ENCODE assay signal across 26 mouse cellular contexts in genomic region chr15:100881385-100881784, GRCm38 (mm10). TPM values are rescaled to one million over a fixed set of nuclear protein-coding genes. Genes with fewer than 3 reads are reported as not detected.
A peak's percentile ranks its signal among the peaks of the same experiment; 100 is the strongest.
DNase-seq lines count a peak whose midpoint lies in the region; ATAC-seq lines count a peak whose summit lies in the region.
"Had no signal": no experiment of that assay in that cellular context is flagged by ENCODE, and none has a peak within 500 bp of the region (broad histone marks: within the 10 kb centered on the region; RNA-seq: fewer than 3 reads in every experiment).

No protein-coding gene starts in this region.

- no peaks in the 10 kb centered on the region for H3K9me3 ChIP-seq in heart, embryonic 11.5 days (replicated peaks; ENCODE audit: control insufficient read depth, low read length)
- H3K9me3 ChIP-seq: embryonic facial prominence, embryonic 13.5 days; embryonic facial prominence, embryonic 15.5 days; forebrain, embryonic 12.5 days had no signal

- H3K27me3 ChIP-seq in heart, embryonic 11.5 days (ENCODE audit: control insufficient read depth, insufficient read depth, low read length), result peaks cover 9% of the 10 kb centered on the region
- H3K27me3 ChIP-seq: embryonic facial prominence, embryonic 13.5 days; forebrain, embryonic 12.5 days; Patski had no signal

- 61% methylated on average over 5 of the region's 5 CpGs for WGBS in heart, embryonic 11.5 days (ENCODE audit: insufficient replicate concordance)

- peak; percentile 56 for DNase-seq in cerebellum, adult 9-10 months
- DNase-seq in cerebellum, adult 11 months, result no peak
- DNase-seq in heart, adult 11 months, result peak; percentile 72
- peak; percentile 37 for DNase-seq in right cerebral cortex, adult 18-20 months
- DNase-seq in right cerebral cortex, postnatal 4 days, result no peak
- DNase-seq: adrenal gland, adult 8-10 months; adrenal gland, postnatal 14 days; adrenal gland, postnatal 36 days; B cell, adult 2 months; cerebellum, adult 11-12 months; cerebellum, adult 9-11 months; cerebellum, postnatal 14 days; cerebellum, postnatal 36 days; embryo, embryonic 11 days had no signal

- no peak overlapping the region for H3K27ac ChIP-seq in heart, embryonic 11.5 days (ENCODE audit: low read depth, low read length)
- H3K27ac ChIP-seq: embryonic facial prominence, embryonic 13.5 days; embryonic facial prominence, embryonic 15.5 days; forebrain, embryonic 10.5 days; forebrain, embryonic 12.5 days had no signal

- no peak for ATAC-seq in heart, embryonic 11.5 days (replicated peaks; ENCODE audit: insufficient number of reproducible peaks, low FRiP score, low TSS enrichment)
- ATAC-seq: activated CD4-positive, CD25-positive, alpha-beta regulatory T cell, adult 4 months; CD4-positive, CD25-positive, alpha-beta regulatory T cell, adult 4 months; forebrain, embryonic 14.5 days; forebrain, embryonic 16.5 days; Patski had no signal

- H3K9ac ChIP-seq in heart, embryonic 11.5 days (ENCODE audit: low read depth, low read length), result no peak overlapping the region
- H3K9ac ChIP-seq: embryonic facial prominence, embryonic 13.5 days; embryonic facial prominence, embryonic 15.5 days; forebrain, embryonic 12.5 days had no signal

- H3K36me3 ChIP-seq in heart, embryonic 11.5 days (ENCODE audit: control insufficient read depth, insufficient read depth, low read length), result no peaks in the 10 kb centered on the region
- H3K36me3 ChIP-seq: embryonic facial prominence, embryonic 13.5 days; embryonic facial prominence, embryonic 15.5 days; forebrain, embryonic 10.5 days; forebrain, embryonic 12.5 days; G1E had no signal

- no peaks in the 10 kb centered on the region for H3K4me1 ChIP-seq in heart, embryonic 11.5 days (ENCODE audit: control insufficient read depth, insufficient read depth, low read length)
- H3K4me1 ChIP-seq: embryonic facial prominence, embryonic 13.5 days; embryonic facial prominence, embryonic 15.5 days had no signal

- no peak overlapping the region for H3K4me3 ChIP-seq in heart, embryonic 11.5 days (ENCODE audit: low read depth, low read length)
- H3K4me3 ChIP-seq: embryonic facial prominence, embryonic 13.5 days; embryonic facial prominence, embryonic 15.5 days; erythroblast, embryonic 14.5 days; forebrain, embryonic 10.5 days; forebrain, embryonic 12.5 days had no signal

- no peak overlapping the region for H3K4me2 ChIP-seq in heart, embryonic 11.5 days
- H3K4me2 ChIP-seq: embryonic facial prominence, embryonic 13.5 days; embryonic facial prominence, embryonic 15.5 days; forebrain, embryonic 12.5 days had no signal

RNA-seq across cellular contexts. Expression of gene Scn8a, which starts 11.7 kb away (rescaled TPM):
- polyA plus RNA-seq in heart, embryonic 11.5 days (2014; fragmentation: Nextera tagmentation; extraction: Ambion mirVana), result 0.96 and 1.2 TPM in 2 replicates
- polyA plus RNA-seq: erythroblast, embryonic 14.5 days; G1E had no signal

Comparison
In these comparisons a context has a peak if more than half of its experiments do, and no peak if none do; other contexts are left out.
1. DNase-seq: peak in cerebellum, adult 9-10 months (single experiment), heart, adult 11 months (single experiment) and right cerebral cortex, adult 18-20 months (single experiment); none in cerebellum, adult 11 months (single experiment) and right cerebral cortex, postnatal 4 days (single experiment).